Mouse (Mus musculus): ENCODE results near the gene Olfr1377. TPM values are rescaled to one million over a fixed set of nuclear protein-coding genes. Genes with fewer than 3 reads are reported as not detected.
A peak's percentile ranks its signal among the peaks of the same experiment; 100 is the strongest.

Gene Olfr1377
- total RNA-seq (2021), result not detected
- long read RNA-seq, experiment 1, result 0 reads
- long read RNA-seq, experiment 2, result 0 reads

- TF ChIP-seq CTCF (conservative IDR thresholded peaks at IDR 0.05), result no peak
- DNase-seq (ENCODE audit: low spot score in 2 of 2), result no peak
- H3K4me3 ChIP-seq, result no peak within 1 kb of the TSS
- no peak within 1 kb of the TSS for H3K27ac ChIP-seq
Measured at GRCm38 (mm10) chr11:50981667-50982066, at the start of gene Olfr1377. Gene Olfr1377 (plus strand): TSS chr11:50981967.

- Histone ChIP-seq H3K27ac (peak overlapping the region; percentile 97), H3K4me3 (peak overlapping the region; percentile 91)
- DNase-seq (ENCODE audit: low spot score in 2 of 2), result no peak
- no peak for TF ChIP-seq CTCF (conservative IDR thresholded peaks at IDR 0.05)
Measured at GRCm38 (mm10) chr11:50932040-50932439, 49.7 kb upstream of the Olfr1377 start.

GRCm38 (mm10) chr11:50938435-50938834, 43.3 kb upstream of the Olfr1377 start:
- DNase-seq (ENCODE audit: low spot score in 2 of 2), result no peak
- TF ChIP-seq CTCF (conservative IDR thresholded peaks at IDR 0.05), result no peak
- no peak overlapping the region for H3K4me3 ChIP-seq
- H3K27ac ChIP-seq, result no peak overlapping the region

GRCm38 (mm10) chr11:50939621-50940366, 42.0 kb upstream of the Olfr1377 start:
- Histone ChIP-seq H3K4me3 (no peak overlapping the region), H3K27ac (no peak overlapping the region)
- peak in 1 of 2 experiments; percentile 35 for DNase-seq (ENCODE audit: low spot score in 2 of 2)
- TF ChIP-seq CTCF (conservative IDR thresholded peaks at IDR 0.05), result peak; percentile 89

- Histone ChIP-seq H3K27ac (no peak overlapping the region), H3K4me3 (no peak overlapping the region)
- TF ChIP-seq CTCF (conservative IDR thresholded peaks at IDR 0.05), result no peak
- DNase-seq (ENCODE audit: low spot score in 2 of 2), result no peak
Measured at GRCm38 (mm10) chr11:50942386-50942785, 39.4 kb upstream of the Olfr1377 start.

- no peak for TF ChIP-seq CTCF (conservative IDR thresholded peaks at IDR 0.05)
- H3K27ac ChIP-seq, result no peak within 1 kb of the TSS
- no peak for DNase-seq (ENCODE audit: low spot score in 2 of 2)
Measured at GRCm38 (mm10) chr11:50943506-50943905, 38.3 kb upstream of the Olfr1377 start, which contains the start of gene 4933414I15Rik. Gene 4933414I15Rik (minus strand): TSS chr11:50943765.

GRCm38 (mm10) chr11:50952290-50952689, 29.5 kb upstream of the Olfr1377 start:
- no peak for TF ChIP-seq CTCF (conservative IDR thresholded peaks at IDR 0.05)
- DNase-seq (ENCODE audit: low spot score in 2 of 2), result no peak
- no peak overlapping the region for H3K27ac ChIP-seq
- no peak overlapping the region for H3K4me3 ChIP-seq

More at GRCm38 (mm10) chr11:50943506-50943905, 38.3 kb upstream of the Olfr1377 start, which contains the start of gene 4933414I15Rik:
- H3K4me3 ChIP-seq, result no peak within 1 kb of the TSS

DNA sequence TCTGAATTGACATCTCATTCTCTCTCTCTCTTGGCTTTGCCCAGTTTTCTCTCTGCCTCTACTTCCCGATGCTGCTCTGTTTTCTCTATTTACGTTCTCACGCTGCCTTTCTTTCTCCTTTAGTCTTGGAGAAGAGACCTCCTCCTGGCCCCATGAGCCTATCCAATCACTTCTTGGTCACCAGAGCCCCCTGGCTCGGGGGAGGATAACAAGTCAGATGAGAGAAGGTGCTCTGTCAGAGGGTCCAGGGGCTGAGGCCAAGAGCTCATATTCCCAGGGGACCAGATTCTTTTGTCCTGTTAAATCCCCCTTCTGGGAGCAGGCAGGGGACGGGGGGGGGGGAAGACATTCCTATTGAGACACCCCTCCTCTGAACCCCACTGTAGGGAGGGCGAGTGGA, 28.1 kb upstream of the Olfr1377 start, which contains the start of gene Prop1:
Gene Prop1 (minus strand): TSS at position 101 of the 400 bp plus-strand sequence.
- Histone ChIP-seq H3K27ac (no peak within 1 kb of the TSS), H3K4me3 (no peak within 1 kb of the TSS)
- no peak for DNase-seq (ENCODE audit: low spot score in 2 of 2)
- no peak for TF ChIP-seq CTCF (conservative IDR thresholded peaks at IDR 0.05)

- DNase-seq (ENCODE audit: low spot score in 2 of 2), result no peak
- TF ChIP-seq CTCF (conservative IDR thresholded peaks at IDR 0.05), result no peak
Measured at GRCm38 (mm10) chr11:50964886-50965285, 16.9 kb upstream of the Olfr1377 start.

DNA sequence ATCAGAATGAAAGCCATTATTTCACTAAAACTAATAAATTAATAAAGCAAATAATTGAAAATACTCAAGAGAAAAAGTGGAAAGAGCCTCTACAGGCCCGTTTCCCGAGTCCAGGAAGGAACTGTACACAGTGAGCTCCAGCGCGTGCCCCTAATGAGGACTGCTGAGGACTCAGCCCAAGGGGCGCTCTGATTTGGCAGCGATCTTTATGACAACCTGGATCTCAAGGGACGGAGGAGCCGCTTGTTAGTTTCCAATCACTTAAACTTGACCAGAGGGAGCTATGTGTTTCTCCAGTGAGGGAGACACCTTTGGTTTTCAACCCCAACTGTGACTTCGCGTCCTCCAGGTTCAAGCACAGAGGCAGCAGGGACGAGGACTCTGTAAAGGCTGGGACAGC, 15.5 kb upstream of the Olfr1377 start, which contains the start of gene Olfr1378:
Gene Olfr1378 (plus strand): TSS at position 301 of the 400 bp plus-strand sequence.
- DNase-seq (ENCODE audit: low spot score in 2 of 2), result no peak
- no peak for TF ChIP-seq CTCF (conservative IDR thresholded peaks at IDR 0.05)
- Histone ChIP-seq H3K27ac (no peak within 1 kb of the TSS), H3K4me3 (no peak within 1 kb of the TSS)

More at GRCm38 (mm10) chr11:50964886-50965285, 16.9 kb upstream of the Olfr1377 start:
- Histone ChIP-seq H3K27ac (no peak overlapping the region), H3K4me3 (no peak overlapping the region)

DNA sequence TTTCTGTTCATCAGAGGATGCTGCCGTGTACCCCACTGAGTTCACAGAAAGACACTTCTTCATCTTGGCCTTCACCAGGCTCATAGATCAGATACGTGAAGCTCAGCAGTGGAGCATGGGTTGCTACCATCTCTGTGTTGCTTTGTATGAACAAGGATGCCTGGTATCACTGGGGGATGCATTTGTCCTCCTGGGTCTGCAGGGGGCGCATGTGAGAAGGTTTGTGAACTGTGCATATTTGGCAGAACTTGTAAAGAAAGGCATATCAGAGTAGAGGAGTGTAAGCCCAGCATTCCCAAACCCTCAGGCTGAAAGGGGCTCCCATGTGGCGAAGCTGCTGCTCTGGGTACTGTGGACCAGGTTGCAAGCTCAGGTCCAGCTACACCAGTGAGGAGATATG, 4.6 kb upstream of the Olfr1377 start:
- Histone ChIP-seq H3K4me3 (no peak overlapping the region), H3K27ac (no peak overlapping the region)
- DNase-seq (ENCODE audit: low spot score in 2 of 2), result no peak
- TF ChIP-seq CTCF (conservative IDR thresholded peaks at IDR 0.05), result peak; percentile 47

DNA sequence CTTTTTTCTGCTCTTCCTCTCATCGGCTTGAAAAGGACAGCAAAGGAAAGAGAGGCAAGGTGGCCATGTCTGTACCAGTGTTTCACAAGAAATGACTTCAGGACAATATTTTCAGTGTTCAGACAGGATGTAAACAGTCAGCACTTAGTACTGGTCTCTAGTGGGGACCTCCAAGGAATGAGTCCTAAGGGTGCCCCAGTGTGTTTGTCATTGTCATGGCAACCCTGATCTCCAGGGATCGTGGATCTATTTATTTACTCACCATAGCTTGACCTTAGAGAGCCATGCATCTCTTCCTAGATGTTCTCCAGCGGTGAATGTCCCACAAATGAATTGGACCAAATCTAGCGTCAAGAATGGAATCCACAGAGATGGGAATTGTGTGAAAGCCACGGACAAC, 21.5 kb downstream of the Olfr1377 start, which contains the start of gene Olfr51:
Gene Olfr51 (plus strand): TSS at position 301 of the 400 bp plus-strand sequence.
- no peak for TF ChIP-seq CTCF (conservative IDR thresholded peaks at IDR 0.05)
- no peak within 1 kb of the TSS for H3K4me3 ChIP-seq
- H3K27ac ChIP-seq, result no peak within 1 kb of the TSS
- DNase-seq (ENCODE audit: low spot score in 2 of 2), result no peak

DNA sequence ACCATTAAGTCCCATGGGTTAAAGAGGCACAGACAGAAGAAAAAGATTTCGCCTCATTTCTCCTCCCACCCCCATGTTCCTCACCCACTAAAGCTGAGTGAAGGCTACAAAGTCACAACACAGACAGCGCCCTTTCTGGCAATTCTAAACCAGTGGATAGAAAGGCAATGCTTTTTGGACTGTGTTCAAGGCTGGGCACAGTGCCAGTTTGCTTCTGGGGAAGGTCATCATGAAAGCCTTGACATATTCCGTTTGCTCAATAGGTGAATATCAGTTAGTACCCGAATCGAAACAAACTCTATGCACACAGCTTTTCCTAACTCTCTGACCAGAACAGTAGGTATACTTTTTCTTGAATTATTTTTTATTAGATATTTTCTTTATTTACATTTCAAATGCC, 30.1 kb downstream of the Olfr1377 start:
- DNase-seq (ENCODE audit: low spot score in 2 of 2), result no peak
- Histone ChIP-seq H3K27ac (no peak overlapping the region), H3K4me3 (no peak overlapping the region)
- no peak for TF ChIP-seq CTCF (conservative IDR thresholded peaks at IDR 0.05)

GRCm38 (mm10) chr11:51013936-51014335, 32.2 kb downstream of the Olfr1377 start, which contains the start of gene Olfr54:
Gene Olfr54 (plus strand): TSS chr11:51014236.
- Histone ChIP-seq H3K4me3 (no peak within 1 kb of the TSS), H3K27ac (no peak within 1 kb of the TSS)
- no peak for TF ChIP-seq CTCF (conservative IDR thresholded peaks at IDR 0.05)
- no peak for DNase-seq (ENCODE audit: low spot score in 2 of 2)

All from layer of hippocampus, adult 2 months (tissue).